Mouse (Mus musculus) CH12.LX (cell line): ENCODE results near the gene Uri1.

Experiments
- CTCF ChIP-seq, 2 experiments: IDR thresholded peaks in 1 of 2; conservative IDR thresholded peaks in 1 of 2; 2 replicates each; pipeline ENCODE4 v1.5.1; 2011 to 2012; ENCODE audit warnings: low read depth in 2 of 2, low read length in 2 of 2, improper control_type of control experiment in 1 of 2, inconsistent platforms in 1 of 2, mild to moderate bottlenecking in 1 of 2, moderate library complexity in 1 of 2
- JUN ChIP-seq: IDR thresholded peaks from 2 replicates; pipeline ENCODE4 v1.6.1; 2011; ENCODE audit warnings: low read depth, mild to moderate bottlenecking, low read length, improper control_type of control experiment, moderate library complexity; ENCODE audit not compliant: insufficient read depth
- MEF2A ChIP-seq: IDR thresholded peaks from 2 replicates; pipeline ENCODE4 v1.6.1; 2014; ENCODE audit warnings: low read depth, mild to moderate bottlenecking, inconsistent platforms, low read length, improper control_type of control experiment, borderline replicate concordance
- NELFE ChIP-seq: IDR thresholded peaks from 2 replicates; pipeline ENCODE4 v1.6.1; 2011; ENCODE audit warnings: low read depth, low read length, improper control_type of control experiment
- NRF1 ChIP-seq: IDR thresholded peaks from 2 replicates; pipeline ENCODE4 v1.6.1; 2014; ENCODE audit warnings: low read depth, mild to moderate bottlenecking, inconsistent platforms, low read length, improper control_type of control experiment, moderate library complexity
- POLR2A ChIP-seq: IDR thresholded peaks from 2 replicates; pipeline ENCODE4 v1.6.1; 2011; ENCODE audit warnings: low read depth, mild to moderate bottlenecking, improper control_type of control experiment, low read length
- POLR2AphosphoS2 ChIP-seq: IDR thresholded peaks from 2 replicates; pipeline ENCODE4 v1.6.1; 2011; ENCODE audit warnings: low read depth, low read length, improper control_type of control experiment
- USF1 ChIP-seq: IDR thresholded peaks from 2 replicates; pipeline ENCODE4 v1.6.1; 2014; ENCODE audit warnings: low read depth, mild to moderate bottlenecking, inconsistent platforms, low read length, improper control_type of control experiment
- ZKSCAN1 ChIP-seq: IDR thresholded peaks from 2 replicates; pipeline ENCODE4 v1.6.1; 2012; ENCODE audit warnings: low read depth, inconsistent platforms, low read length, improper control_type of control experiment, borderline replicate concordance
- ZMIZ1 ChIP-seq: IDR thresholded peaks from 2 replicates; pipeline ENCODE4 v1.6.1; 2012; ENCODE audit warnings: low read depth, mild to moderate bottlenecking, inconsistent platforms, low read length, improper control_type of control experiment

GRCm38 (mm10) chr7:38030606-38031005 lies 7.3 kb upstream of the Uri1 start:
- TF ChIP-seq MEF2A (no peak), ZKSCAN1 (no peak), POLR2A (no peak), NRF1 (no peak), CTCF (conservative IDR thresholded peaks at IDR 0.05 in 1 of 2, IDR thresholded peaks at IDR 0.05 in 1 of 2; ENCODE audit: low read depth in 2 of 2, low read length in 2 of 2) (no peak), USF1 (no peak), JUN (no peak), POLR2AphosphoS2 (no peak), NELFE (no peak), ZMIZ1 (no peak)
